Mouse (Mus musculus) heart, embryonic 15.5 days (tissue): ENCODE data around the gene Bud31. TPM values are rescaled to one million over a fixed set of nuclear protein-coding genes. Genes with fewer than 3 reads are reported as not detected.

Experiments used
- polyA plus RNA-seq: library from polyadenylated mRNA; unstranded; fragments of >200 nt; fragmentation: Nextera tagmentation; extraction: Ambion mirVana; gene quantifications from 2 replicates; pipeline ENCODE4 v1.2.1, GENCODE M21; 2015

Gene Bud31
- polyA plus RNA-seq, 1 experiment from 2014 or later = 113 TPM

Other genes with a start within 250 kb of the Bud31 start
- 11.3 and 13.8 TPM in 2 replicates for gene Smurf1, start 174.5 kb upstream of the Bud31 start, polyA plus RNA-seq
- gene Gm4871, start 107.6 kb upstream of the Bud31 start, polyA plus RNA-seq = not detected in 2 replicates
- not detected in 2 replicates for gene 1700018F24Rik, start 97.4 kb upstream of the Bud31 start, polyA plus RNA-seq
- gene Arpc1a, start 56.5 kb upstream of the Bud31 start, polyA plus RNA-seq = 86.8 and 96.4 TPM in 2 replicates
- not detected in 2 replicates for gene Kpna7, start 56.3 kb upstream of the Bud31 start, polyA plus RNA-seq
- gene Arpc1b, start 26.1 kb upstream of the Bud31 start, polyA plus RNA-seq = 214 and 308 TPM in 2 replicates
- gene Pdap1, start 124 bp upstream of the Bud31 start, polyA plus RNA-seq = 52.1 and 65.4 TPM in 2 replicates
- gene Ptcd1, start 26.7 kb downstream of the Bud31 start, polyA plus RNA-seq = 11.9 and 15.8 TPM in 2 replicates
- gene Cpsf4, start 26.9 kb downstream of the Bud31 start, polyA plus RNA-seq = 20.9 and 28.2 TPM in 2 replicates
- gene Atp5j2, start 51.7 kb downstream of the Bud31 start, polyA plus RNA-seq = 1,147 and 1,514 TPM in 2 replicates
- 6.0 and 7.4 TPM in 2 replicates for gene Zkscan14, start 61.5 kb downstream of the Bud31 start, polyA plus RNA-seq
- 8.4 and 10.3 TPM in 2 replicates for gene Zkscan5, start 64.2 kb downstream of the Bud31 start, polyA plus RNA-seq
- gene Zfp655, start 91.4 kb downstream of the Bud31 start, polyA plus RNA-seq = 27.4 and 29.6 TPM in 2 replicates
- 0.40 and 0.62 TPM in 2 replicates for gene Zscan25, start 140.1 kb downstream of the Bud31 start, polyA plus RNA-seq
- not detected in 2 replicates for gene Cyp3a57, start 204.9 kb downstream of the Bud31 start, polyA plus RNA-seq